Mouse (Mus musculus) C2C12 (cell line): Measurements from ENCODE around the gene 1600014C23Rik.

Source experiments
- CTCF ChIP-seq: IDR thresholded peaks from one replicate; pipeline ENCODE4 v1.5.1; 2011; ENCODE audit not compliant: control insufficient read depth, insufficient read depth, insufficient read length
- MAX ChIP-seq: IDR thresholded peaks from one replicate; pipeline ENCODE4 v1.6.1; 2011; ENCODE audit warnings: mild to moderate bottlenecking, control low read depth
- USF1 ChIP-seq: IDR thresholded peaks from one replicate; pipeline ENCODE4 v1.6.1; 2011; ENCODE audit warnings: low read depth, mild to moderate bottlenecking, control low read depth, moderate library complexity

DNA sequence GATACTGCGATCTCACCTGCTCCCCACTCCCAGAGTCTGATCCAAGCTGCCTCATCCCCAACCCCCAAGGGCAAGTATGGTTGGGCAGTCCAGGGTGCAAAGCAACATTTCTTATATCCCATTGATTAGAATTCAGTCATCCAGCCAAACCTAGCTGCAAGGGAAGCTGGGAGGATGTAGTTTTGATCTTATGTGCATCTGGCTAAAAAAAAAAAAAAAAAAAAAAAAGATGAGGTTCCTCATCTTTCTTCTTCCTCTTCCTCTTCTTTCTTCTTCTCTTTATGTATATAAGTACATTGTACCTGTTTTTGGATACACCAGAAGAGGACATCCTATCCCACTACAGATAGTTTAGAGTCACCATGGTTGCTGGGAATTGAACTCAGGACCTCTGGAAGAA is 17.7 kb upstream of the 1600014C23Rik start:
- TF ChIP-seq USF1 (no peak), CTCF (no peak), MAX (no peak)
